Mouse (Mus musculus): ENCODE measurements around the gene Pkmyt1.

Pkmyt1 gene

DNA sequence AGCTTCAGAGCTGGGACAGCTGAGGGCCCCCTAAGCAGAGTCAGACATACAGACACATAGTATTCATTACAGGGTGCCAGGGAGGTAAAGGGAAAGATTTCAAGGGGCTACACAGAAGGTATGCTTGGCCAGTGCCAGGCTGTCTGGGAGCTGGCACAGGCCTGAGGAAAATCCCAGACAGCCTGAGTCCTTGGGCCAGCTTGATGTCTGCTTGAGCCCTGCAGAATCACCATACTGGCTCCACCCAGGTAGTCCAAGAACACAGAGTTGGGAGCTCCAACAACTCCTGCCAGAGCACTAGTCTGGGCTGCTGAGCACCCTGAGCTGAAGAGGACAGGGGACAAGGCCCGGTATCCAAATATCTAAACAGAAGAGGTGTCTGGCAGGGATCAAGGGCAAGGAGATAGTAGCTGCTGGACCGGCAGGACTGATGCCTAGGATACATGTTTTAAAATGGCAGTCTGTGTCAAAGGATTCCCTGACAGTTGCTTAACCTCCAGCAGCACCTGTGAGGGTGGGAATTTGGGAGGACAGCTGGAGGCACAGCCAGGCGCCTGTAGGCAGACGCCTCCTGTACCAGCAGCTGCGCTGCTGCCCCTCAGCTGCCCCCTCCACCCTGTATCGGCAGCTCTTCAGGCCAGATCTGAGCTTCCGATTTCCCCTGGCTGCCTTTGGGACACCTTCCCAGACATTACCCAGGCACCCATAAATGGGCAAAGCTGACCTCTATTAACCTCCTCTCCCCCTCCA, 3.6 kb upstream of the Pkmyt1 start, which contains the start of gene 1520401A03Rik:
TSS of gene 1520401A03Rik (minus strand) at position 408 of the 750 bp plus-strand sequence.
- no peak for DNase-seq

- DNase-seq: peak; percentile 57
These were observed 659 bp upstream of the Pkmyt1 start for GRCm38 (mm10) chr17:23725477-23725876.

GRCm38 (mm10) chr17:23726758-23727142, 614 bp downstream of the Pkmyt1 start:
- peak; percentile 78 for DNase-seq

GRCm38 (mm10) chr17:23730441-23730840, 4.3 kb downstream of the Pkmyt1 start:
- DNase-seq: no peak

DNA sequence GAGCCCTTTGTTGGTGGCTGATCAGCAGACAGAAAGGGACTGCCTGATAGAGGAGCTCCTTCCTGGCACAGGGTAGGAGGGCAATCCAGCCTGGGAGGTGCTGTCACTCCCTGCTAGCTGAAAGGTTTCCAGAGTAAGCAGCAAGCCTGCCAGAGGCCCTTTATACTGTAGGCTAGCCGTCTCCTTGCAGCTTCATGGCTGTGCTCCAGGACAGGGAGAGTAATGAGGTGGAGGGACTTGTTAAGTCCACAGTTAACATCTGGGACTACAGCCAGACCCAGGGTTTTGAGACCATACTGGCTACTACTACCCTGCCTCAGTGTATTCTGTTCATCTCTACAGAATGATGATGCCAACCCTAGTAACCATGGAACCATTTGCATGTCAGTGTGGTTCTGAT, 8.2 kb downstream of the Pkmyt1 start:
- DNase-seq: no peak

DNA sequence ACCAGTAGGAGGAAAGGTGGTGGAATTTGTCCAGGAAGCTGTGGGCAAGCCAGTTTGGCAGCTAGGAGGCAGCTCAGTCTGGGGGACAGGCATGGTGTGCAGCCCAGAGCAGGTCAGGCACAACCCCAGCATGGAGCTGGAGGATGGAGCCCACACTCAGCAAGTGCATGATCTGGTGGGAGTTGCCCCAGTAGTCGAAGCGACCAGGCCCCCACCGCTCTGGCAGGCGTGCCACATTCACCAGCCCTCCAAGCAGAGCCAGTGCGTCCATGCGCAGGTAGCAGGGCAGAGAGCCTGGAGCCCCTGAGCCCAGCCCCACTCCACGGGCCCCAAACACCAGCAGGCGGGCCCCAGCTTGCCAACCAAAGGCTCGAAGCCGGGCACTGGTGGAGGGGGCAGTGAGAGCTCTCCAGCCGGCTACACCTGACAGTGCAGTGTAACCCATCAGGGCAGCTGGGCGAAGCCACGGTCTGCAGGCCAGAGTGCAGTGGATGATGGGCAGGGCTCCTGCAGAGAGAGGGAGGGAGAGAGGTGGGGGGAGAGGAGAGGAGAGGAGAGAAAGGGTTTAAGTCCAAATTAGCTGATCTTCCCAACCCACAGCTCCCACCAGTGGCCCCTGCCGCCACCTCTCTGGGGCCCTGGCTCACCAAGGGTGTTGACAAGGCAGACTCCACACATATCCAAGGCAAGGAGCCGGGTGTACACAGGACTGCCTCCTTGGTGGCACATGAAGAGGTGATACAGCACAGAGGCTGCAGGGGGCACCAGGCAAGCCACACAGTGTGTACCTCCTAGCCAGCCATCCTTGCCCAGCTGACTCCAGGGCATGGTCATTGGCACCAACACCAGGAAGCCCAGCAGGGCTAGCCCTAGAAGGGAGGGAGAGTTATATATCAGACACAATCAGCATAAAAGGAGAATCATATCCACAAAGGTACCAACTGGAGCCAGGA, 11.6 kb downstream of the Pkmyt1 start:
- DNase-seq: peak; percentile 59

GRCm38 (mm10) chr17:23738836-23739201, 12.7 kb downstream of the Pkmyt1 start:
- no peak for DNase-seq

GRCm38 (mm10) chr17:23739202-23740135, 13.3 kb downstream of the Pkmyt1 start:
- DNase-seq: peak; percentile 62

GRCm38 (mm10) chr17:23740136-23740584, 14.0 kb downstream of the Pkmyt1 start:
- DNase-seq: peak; percentile 94

DNA sequence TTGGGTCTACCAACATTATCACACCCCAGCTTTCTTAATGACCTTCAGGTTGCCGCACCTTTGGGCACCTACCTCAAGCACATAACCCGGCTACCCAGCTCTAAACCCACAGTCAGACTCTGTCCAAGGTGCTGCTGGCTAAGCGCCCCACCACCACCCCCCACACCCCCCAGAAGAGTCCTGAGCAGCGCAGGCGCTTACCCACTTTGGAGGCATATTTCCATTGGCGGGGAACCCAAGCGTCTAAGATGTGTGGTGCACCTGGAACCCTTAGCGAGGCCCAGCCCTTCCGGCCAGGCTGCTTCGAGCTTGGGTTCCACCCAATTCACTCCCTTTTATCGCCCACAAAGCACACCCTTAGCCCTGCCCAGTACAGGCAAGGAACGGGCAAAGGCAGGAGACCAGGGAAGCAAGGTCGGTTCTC, 14.5 kb downstream of the Pkmyt1 start, which contains the start of gene Paqr4:
TSS of gene Paqr4 (minus strand) at position 270 of the 424 bp plus-strand sequence.
- DNase-seq: peak; percentile 70

DNA sequence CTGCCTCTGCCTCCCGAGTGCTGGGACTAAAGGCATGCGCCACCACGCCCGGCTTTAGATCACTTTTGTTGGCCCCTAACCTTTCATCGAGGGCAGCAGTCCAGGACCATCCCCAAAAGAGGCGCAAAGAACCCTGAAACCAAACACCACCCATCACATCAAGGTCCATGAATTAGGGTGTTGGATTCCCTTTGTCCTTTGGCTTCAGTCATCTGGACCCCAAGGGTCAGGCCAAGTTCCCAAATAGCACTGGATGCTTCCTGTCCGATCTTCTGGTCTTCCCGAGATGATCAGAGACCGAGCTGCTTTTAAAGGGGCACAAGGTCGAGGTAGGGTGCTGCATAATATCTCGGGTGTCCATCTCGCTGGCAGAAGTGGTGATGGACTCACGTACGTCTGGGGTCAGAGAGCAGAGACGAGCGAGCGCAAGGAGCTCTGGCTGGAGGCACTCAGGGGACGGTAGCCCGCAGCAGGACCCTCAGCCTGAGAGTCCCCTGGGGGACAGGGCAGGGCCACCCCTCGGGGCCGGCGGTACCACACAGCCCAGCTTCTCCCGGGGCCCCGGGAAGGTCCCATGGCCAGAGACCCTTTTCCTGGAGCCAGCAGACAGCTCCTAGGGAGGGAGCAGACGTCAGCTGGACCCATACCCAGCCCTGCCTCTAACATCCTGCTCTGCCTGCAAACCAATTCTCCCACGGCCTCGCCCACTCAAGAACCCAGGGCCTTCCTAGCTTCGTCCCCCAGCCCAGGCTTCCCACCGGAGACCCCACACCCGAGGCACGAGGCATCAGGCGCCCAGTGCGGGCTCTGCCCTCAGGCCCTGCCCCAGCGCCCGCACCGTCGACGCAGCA, 15.4 kb downstream of the Pkmyt1 start:
- peak; percentile 59 for DNase-seq

- DNase-seq: no peak
These were observed 16.2 kb downstream of the Pkmyt1 start for GRCm38 (mm10) chr17:23742210-23742793.

- no peak for DNase-seq
These were observed 16.8 kb downstream of the Pkmyt1 start for GRCm38 (mm10) chr17:23742941-23743340.

DNA sequence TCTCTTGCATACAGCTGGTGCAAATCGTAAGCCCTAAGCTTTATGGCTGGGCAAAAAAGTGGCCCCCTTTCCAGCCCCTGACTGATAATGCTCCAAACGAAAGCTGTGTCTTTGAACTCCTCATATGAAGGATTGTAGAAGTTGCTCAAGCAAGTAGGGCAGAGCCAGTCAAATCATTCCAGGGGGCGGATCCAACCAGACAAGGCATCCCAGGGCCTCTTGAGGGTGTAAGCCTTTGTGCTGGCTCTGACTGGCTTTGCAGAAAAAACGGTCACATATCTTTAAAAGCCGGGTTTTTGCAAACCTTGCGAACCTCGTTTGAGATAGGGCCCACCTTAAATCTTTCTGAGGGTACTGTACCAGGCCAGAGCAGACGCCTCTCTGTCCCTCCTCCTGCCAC, 17.9 kb downstream of the Pkmyt1 start:
- no peak for DNase-seq

DNA sequence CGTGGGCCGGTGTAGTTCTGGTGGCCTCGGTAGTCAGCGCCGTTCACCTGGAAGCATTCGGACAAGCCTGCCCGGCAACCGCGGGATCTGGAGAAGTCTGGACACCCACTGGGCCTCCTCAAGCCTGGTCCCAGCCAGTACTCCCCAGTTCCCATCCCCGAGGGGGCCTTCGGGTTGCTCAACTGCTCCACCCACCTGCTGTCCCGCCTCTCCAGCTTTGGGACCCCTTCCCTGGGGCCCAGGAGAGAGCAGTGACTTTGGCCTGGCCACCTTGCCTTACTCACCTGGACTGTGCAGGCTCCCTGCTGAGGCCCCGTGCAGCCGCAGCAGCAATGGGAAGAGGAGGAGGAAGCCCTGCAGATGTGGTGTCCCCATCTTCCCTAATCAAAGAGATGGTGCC, 18.5 kb downstream of the Pkmyt1 start:
- no peak for DNase-seq

DNA sequence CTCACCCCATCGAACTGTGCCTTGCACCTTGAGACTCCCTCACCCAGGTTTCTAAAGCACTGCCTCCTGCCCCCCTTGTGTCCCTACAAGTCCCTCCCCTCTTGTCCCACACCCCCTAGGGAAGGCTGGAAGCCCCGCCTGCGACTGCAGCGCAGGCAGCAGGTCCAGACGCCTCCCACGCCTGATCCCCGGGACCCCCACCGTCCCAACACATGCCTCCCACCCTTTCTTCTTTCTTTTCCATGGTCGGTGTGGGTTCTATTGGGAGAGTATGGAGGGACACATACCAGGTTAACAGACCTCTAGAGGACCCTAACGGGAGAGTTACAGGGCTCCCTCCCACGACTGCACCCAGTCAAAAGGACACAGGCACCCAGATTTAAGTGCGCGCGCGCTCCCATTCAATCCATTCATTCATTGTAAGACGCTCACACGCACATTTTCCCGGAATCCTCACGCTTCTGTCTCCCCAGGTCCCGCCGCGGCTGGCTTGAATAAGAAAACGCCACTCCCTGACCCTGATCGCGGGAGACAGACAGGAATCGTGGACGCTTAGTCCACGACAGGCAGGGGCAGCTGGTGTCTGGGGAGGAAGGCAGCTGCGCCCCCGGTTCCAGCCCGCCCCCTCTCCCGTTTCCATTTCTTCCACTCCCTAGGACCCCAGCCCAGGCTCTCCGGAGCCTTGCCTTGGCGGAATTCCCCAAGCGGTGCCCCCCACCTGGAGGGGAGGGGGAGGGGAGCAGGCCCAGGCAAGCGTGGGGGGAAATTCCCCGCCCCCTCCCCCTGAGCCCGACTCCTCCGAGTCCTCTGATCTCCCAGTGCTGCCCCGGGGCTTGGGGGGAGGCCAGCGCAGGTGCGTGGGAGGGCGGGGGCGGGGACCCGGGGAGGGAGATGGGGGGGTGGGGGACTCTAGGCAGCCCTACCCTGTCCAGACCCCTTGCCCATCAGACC, 19.4 kb downstream of the Pkmyt1 start, which contains the start of gene Kremen2:
TSS of gene Kremen2 (minus strand) at position 533 of the 951 bp plus-strand sequence.
- no peak for DNase-seq

DNA sequence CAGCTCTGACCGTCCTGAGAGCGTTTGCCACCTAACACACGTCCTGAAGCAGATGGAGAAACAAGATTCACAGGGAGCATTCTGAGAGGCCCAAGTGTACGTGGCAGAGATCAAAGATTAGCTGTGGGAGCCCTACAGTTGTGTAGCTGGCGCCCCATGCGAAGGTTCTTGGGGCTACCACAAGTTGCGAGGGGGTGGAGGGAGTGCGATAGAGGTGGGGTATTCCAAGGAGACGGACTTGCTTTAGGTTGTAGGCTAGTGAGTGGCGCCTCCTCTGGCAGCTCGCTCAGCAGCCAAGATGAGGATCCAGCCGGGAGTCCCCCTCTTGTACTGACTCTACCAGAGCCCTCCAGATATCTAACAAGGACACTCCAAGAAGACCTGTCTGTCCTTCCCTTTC, 20.2 kb downstream of the Pkmyt1 start:
- no peak for DNase-seq

DNA sequence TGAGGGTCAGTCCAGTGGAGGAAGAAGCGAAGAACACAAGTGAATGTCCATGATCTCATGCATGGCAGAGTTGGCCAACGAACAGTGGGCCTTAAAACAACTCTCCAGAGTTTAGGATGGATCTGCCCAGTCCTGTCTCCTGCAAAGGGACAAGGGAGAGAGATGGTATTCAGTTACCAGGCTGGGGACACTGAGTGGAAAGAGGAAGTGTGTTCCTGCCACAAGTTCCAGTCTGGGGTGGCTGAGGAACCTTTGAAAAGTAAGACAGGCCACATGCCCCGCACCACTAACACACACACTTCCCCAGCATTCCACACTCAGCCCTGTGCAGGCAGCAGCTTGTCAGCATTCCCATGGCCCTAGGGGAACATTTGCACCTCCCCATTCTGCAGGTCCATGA, 20.6 kb downstream of the Pkmyt1 start:
- DNase-seq: no peak

DNA sequence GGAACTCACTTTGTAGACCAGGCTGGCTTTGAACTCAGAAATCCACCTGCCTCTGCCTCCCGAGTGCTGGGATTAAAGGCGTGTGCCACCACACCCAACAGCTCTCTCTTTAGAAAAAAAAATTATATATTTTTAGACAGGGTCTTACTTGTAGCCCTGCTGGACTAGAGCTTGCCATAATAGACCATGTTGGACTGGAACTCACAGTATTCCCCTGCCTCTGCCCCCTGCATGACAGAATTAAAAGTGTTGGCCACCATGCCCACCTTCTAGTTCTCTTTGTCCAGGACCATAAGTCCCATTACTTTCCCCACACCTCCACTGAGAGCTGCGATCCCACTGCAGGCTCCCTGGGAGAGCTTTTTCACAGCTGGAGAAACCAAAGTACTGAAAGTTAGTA, 21.3 kb downstream of the Pkmyt1 start:
- DNase-seq: no peak

DNA sequence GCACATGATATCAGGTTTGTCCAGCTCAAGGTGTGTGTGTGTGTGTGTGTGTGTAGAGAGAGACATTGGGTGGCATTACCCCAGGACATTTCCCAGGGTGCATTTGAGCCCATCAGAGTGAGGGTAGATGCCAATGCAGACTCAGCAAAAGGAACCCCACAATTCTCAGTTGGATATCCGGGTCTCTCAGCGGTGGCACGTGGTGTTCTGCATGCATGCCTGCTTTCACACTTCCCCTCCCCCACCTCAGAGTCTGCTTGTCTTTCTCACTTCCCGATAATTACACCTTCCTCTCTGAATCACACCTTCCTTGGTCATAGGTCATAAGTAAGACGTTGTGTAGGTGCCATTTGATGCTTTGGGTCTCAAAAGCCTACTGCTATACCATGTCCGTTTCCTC, 21.9 kb downstream of the Pkmyt1 start:
- DNase-seq: no peak
